Mouse (Mus musculus) hindbrain, embryonic 14.5 days (tissue): Measurements from ENCODE around the gene Zfp182. TPM values are rescaled to one million over a fixed set of nuclear protein-coding genes. Genes with fewer than 3 reads are reported as not detected.

ENCODE experiments used
- polyA plus RNA-seq: library from polyadenylated mRNA; unstranded; fragments of >200 nt; fragmentation: Nextera tagmentation; extraction: Ambion mirVana; gene quantifications from 2 replicates; pipeline ENCODE4 v1.2.1, GENCODE M21; 2014

Gene Zfp182
- polyA plus RNA-seq, 1 experiment from 2014 or later, result 8.2 TPM

Other genes with a start within 250 kb of the Zfp182 start
- gene Timp1, start 192.2 kb downstream of the Zfp182 start, polyA plus RNA-seq, result 4.3 and 5.3 TPM in 2 replicates
- gene Syn1, start 141.3 kb downstream of the Zfp182 start, polyA plus RNA-seq, result 97.3 and 132 TPM in 2 replicates
- gene Cfp, start 130.8 kb downstream of the Zfp182 start, polyA plus RNA-seq, result 4.8 and 5.7 TPM in 2 replicates
- 9.4 and 10.1 TPM in 2 replicates for gene Elk1, start 111.7 kb downstream of the Zfp182 start, polyA plus RNA-seq
- 23.3 and 28.6 TPM in 2 replicates for gene Uxt, start 100.3 kb downstream of the Zfp182 start, polyA plus RNA-seq
- gene Spaca5, start 6.1 kb upstream of the Zfp182 start, polyA plus RNA-seq, result not detected in 2 replicates
- 4.8 and 5.1 TPM in 2 replicates for gene Zfp300, start 27.2 kb upstream of the Zfp182 start, polyA plus RNA-seq
- gene Ssxa1, start 53.5 kb upstream of the Zfp182 start, polyA plus RNA-seq, result not detected in 2 replicates
- gene Gm21876, start 113.3 kb upstream of the Zfp182 start, polyA plus RNA-seq, result not detected in 2 replicates